Mouse (Mus musculus): Measurements from ENCODE around the gene Enthd1.

DNA sequence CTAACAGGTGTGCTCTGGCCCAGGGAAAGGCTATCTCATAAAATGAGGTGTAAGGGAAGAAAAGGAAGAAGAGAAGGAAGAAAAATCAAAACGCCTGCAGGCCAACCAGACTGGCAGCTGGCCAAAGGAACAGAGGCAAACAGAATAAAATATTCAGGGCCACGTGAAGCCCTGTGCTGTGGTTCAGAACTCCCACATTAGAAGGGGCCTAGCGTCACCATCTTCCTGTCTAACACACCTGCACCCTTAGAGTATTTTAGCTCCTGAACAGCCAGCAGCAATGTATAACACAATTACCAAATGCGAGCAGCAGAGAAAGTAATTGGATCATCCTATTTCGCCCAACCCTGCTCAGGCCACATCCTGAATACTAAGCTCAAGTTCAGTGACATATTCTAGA, 46.5 kb upstream of the Enthd1 start:
- TF ChIP-seq CTCF (IDR thresholded peaks at IDR 0.05; ENCODE audit: control insufficient read depth, insufficient read depth, low read length) (no peak), POLR2A (IDR thresholded peaks at IDR 0.05; ENCODE audit: borderline replicate concordance, control insufficient read depth, low read depth, low read length) (no peak)

Measured in bone marrow, adult 2 months (tissue).